Mouse (Mus musculus) layer of hippocampus, postnatal 25 days (tissue): Measurements from ENCODE around the gene Sstr2. TPM values are rescaled to one million over a fixed set of nuclear protein-coding genes. Genes with fewer than 3 reads are reported as not detected.
A peak's percentile ranks its signal among the peaks of the same experiment; 100 is the strongest.

Experiments used
- DNase-seq, 2 experiments: peaks; one replicate each; pipeline ENCODE4 v3.0.0; 2022; ENCODE audit warnings: mixed read lengths in 2 of 2, low spot score in 1 of 2; ENCODE audit errors: extremely low spot score in 1 of 2
- total RNA-seq, 2 experiments: library from RNA; stranded (reverse); gene quantifications; 2 replicates each; pipeline ENCODE4 v1.2.3; 2021

Gene Sstr2
- total RNA-seq, 2 experiments from 2014 or later, result 25.6 to 27.3 TPM

GRCm38 (mm10) chr11:113618303-113618671 lies 855 bp upstream of the Sstr2 start:
- DNase-seq, result no peak

GRCm38 (mm10) chr11:113619420-113620080 lies 408 bp downstream of the Sstr2 start:
- DNase-seq, result no peak

GRCm38 (mm10) chr11:113621001-113621400 lies 1.9 kb downstream of the Sstr2 start:
- DNase-seq, result no peak

GRCm38 (mm10) chr11:113622028-113622427 lies 2.9 kb downstream of the Sstr2 start:
- DNase-seq, result no peak

GRCm38 (mm10) chr11:113625437-113625836 lies 6.3 kb downstream of the Sstr2 start:
- no peak for DNase-seq

GRCm38 (mm10) chr11:113627785-113628184 lies 8.6 kb downstream of the Sstr2 start:
- no peak for DNase-seq

GRCm38 (mm10) chr11:113630642-113631041 lies 11.5 kb downstream of the Sstr2 start:
- DNase-seq, result no peak

- DNase-seq, result no peak
These were observed 12.2 kb downstream of the Sstr2 start for GRCm38 (mm10) chr11:113631302-113631701.

- DNase-seq, result no peak
These were observed 12.7 kb downstream of the Sstr2 start for GRCm38 (mm10) chr11:113631862-113632261.

- no peak for DNase-seq
These were observed 13.2 kb downstream of the Sstr2 start for GRCm38 (mm10) chr11:113632303-113632702.

- DNase-seq, result no peak
These were observed 14.3 kb downstream of the Sstr2 start for GRCm38 (mm10) chr11:113633398-113633797.

GRCm38 (mm10) chr11:113634699-113635121 lies 15.6 kb downstream of the Sstr2 start:
- DNase-seq, result no peak

- no peak for DNase-seq
These were observed 19.5 kb downstream of the Sstr2 start for GRCm38 (mm10) chr11:113638680-113639079.

- DNase-seq, result no peak
These were observed 26.0 kb downstream of the Sstr2 start for GRCm38 (mm10) chr11:113645181-113645580.

- DNase-seq, result peak; percentile 85 to 94
These were observed 29.0 kb downstream of the Sstr2 start for GRCm38 (mm10) chr11:113648152-113648551.

GRCm38 (mm10) chr11:113648690-113649352 lies 29.7 kb downstream of the Sstr2 start, which contains the start of gene Cog1:
Cog1 (plus strand) TSS chr11:113649169.
- no peak for DNase-seq

GRCm38 (mm10) chr11:113649353-113650210 lies 30.4 kb downstream of the Sstr2 start, which contains the start of gene Slc39a11:
Slc39a11 (minus strand) TSS chr11:113650079.
- peak; percentile 42 to 62 for DNase-seq

- DNase-seq, result no peak
These were observed 32.2 kb downstream of the Sstr2 start for GRCm38 (mm10) chr11:113651206-113651906.

- peak in 1 of 2 experiments; percentile 39 for DNase-seq
These were observed 32.7 kb downstream of the Sstr2 start for GRCm38 (mm10) chr11:113651907-113652273.

GRCm38 (mm10) chr11:113652516-113652915 lies 33.4 kb downstream of the Sstr2 start:
- no peak for DNase-seq
